ENCODE assay signal across 10 mouse cellular contexts in genomic region chr10:87862899-87863298, GRCm38 (mm10). TPM values are rescaled to one million over a fixed set of nuclear protein-coding genes. Genes with fewer than 3 reads are reported as not detected.
DNase-seq lines count a peak whose midpoint lies in the region; ATAC-seq lines count a peak whose summit lies in the region.
"Had no signal": no experiment of that assay in that cellular context is flagged by ENCODE, and none has a peak within 500 bp of the region (broad histone marks: within the 10 kb centered on the region; RNA-seq: fewer than 3 reads in every experiment).

No protein-coding gene starts in this region.

- peaks cover 31% of the 10 kb centered on the region for H3K4me1 ChIP-seq in heart, embryonic 15.5 days (replicated peaks)

- 0 out of 2 replicates have a peak overlapping the region, but pooled peaks have one; percentile 8 for H3K4me2 ChIP-seq in heart, embryonic 15.5 days
- H3K4me2 ChIP-seq: hindbrain, embryonic 14.5 days had no signal

- H3K27me3 ChIP-seq in heart, embryonic 15.5 days, result no peaks in the 10 kb centered on the region

- no peak overlapping the region for H3K27ac ChIP-seq in heart, embryonic 15.5 days
- H3K27ac ChIP-seq: hindbrain, embryonic 14.5 days had no signal

- 0 out of 2 replicates have a peak, but pooled peaks cover 7% of the 10 kb centered on the region for H3K36me3 ChIP-seq in heart, embryonic 15.5 days

- peak; percentile 28 to 36 for DNase-seq in cerebellum, postnatal 10 days
- no peak for DNase-seq in cerebellum, postnatal 14 days
- peak; percentile 45 for DNase-seq in ovary, postnatal 36 days (ENCODE audit: low spot score)
- no peak for DNase-seq in ovary, postnatal 10 days (ENCODE audit: low spot score)
- DNase-seq in skeletal muscle tissue, adult 2 months (ENCODE audit: low read depth, low spot score), result peak; percentile 82
- DNase-seq in thymus, adult 18-20 months, result no peak
- DNase-seq in frontal cortex, adult 2 months (ENCODE audit: extremely low spot score in 1 of 2, low spot score in 1 of 2), result no peak
- DNase-seq: spleen, adult 18-20 months had no signal

- H3K9me3 ChIP-seq in heart, embryonic 15.5 days (replicated peaks), result no peaks in the 10 kb centered on the region

- no peak overlapping the region for H3K4me3 ChIP-seq in heart, embryonic 15.5 days

- no peak overlapping the region for H3K9ac ChIP-seq in heart, embryonic 15.5 days
- H3K9ac ChIP-seq: hindbrain, embryonic 14.5 days had no signal

- WGBS in heart, embryonic 15.5 days, result 51% methylated on average over 7 of the region's 7 CpGs

- ATAC-seq in heart, embryonic 15.5 days (replicated peaks; ENCODE audit: insufficient number of reproducible peaks, insufficient read depth, low FRiP score, low read depth), result no peak

RNA-seq across cellular contexts. Expression of gene Igf1, which starts 4.8 kb away (rescaled TPM):
- polyA plus RNA-seq in heart, embryonic 15.5 days (2015; fragmentation: Nextera tagmentation; extraction: Ambion mirVana), result 35.2 and 48.0 TPM in 2 replicates
- 12.0 and 12.6 TPM in 2 replicates for polyA plus RNA-seq in frontal cortex, adult 2 months (2012; rRNA removed)

Comparison
In these comparisons a context has a peak if more than half of its experiments do, and no peak if none do; other contexts are left out.
1. DNase-seq: peak in cerebellum, postnatal 10 days (2 of 2), ovary, postnatal 36 days (single experiment) and skeletal muscle tissue, adult 2 months (single experiment); none in cerebellum, postnatal 14 days (0 of 2), ovary, postnatal 10 days (single experiment), thymus, adult 18-20 months (0 of 2) and frontal cortex, adult 2 months (0 of 2).